Mouse (Mus musculus) brain, embryonic 14.5 days (tissue): ENCODE data around the gene Ehbp1. TPM values are rescaled to one million over a fixed set of nuclear protein-coding genes. Genes with fewer than 3 reads are reported as not detected.

Experiments used
- DNase-seq: peaks from one replicate; pipeline ENCODE4 v3.0.0-alpha.2; 2011; ENCODE audit warnings: low read depth
- CTCF ChIP-seq: fragments of 200-500 bp; IDR thresholded peaks from 2 replicates; pipeline ENCODE4 v1.5.1; 2012; ENCODE audit warnings: inconsistent platforms, mild to moderate bottlenecking, moderate library complexity, borderline replicate concordance; ENCODE audit not compliant: insufficient read depth, insufficient read length; ENCODE audit errors: extremely low read depth
- POLR2A ChIP-seq: fragments of 200-500 bp; IDR thresholded peaks from 2 replicates; pipeline ENCODE4 v1.6.1; 2012; ENCODE audit warnings: mild to moderate bottlenecking, inconsistent platforms, borderline replicate concordance; ENCODE audit not compliant: poor library complexity, insufficient read depth, insufficient read length, severe bottlenecking; ENCODE audit errors: extremely low read depth
- polyA plus RNA-seq: library from polyadenylated mRNA; depleted of rRNA; stranded (reverse); fragments of >200 nt; gene quantifications from 2 replicates; pipeline ENCODE4 v1.2.3, GENCODE M21; 2012

Ehbp1 gene
- polyA plus RNA-seq, 1 experiment: 42.8 TPM

DNA sequence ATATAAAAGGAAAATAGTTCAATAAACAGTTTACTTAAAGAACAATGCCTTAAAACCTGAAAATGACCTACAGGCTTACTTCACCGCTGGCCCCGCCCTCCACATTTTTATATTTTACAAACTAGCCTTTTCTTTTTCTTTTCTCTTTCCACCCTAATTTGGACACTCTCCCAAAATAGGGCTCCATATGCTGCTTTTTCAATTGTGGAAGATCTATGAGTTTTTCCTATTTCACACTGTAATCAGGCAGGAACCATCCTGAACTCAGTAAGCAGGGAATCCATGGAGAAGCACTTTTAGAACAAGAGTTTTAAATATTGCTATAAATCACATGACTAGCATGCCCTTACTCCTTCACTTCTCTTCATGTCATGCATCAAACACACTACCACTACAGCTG lies 216.9 kb downstream of the Ehbp1 start:
- no peak for DNase-seq
- TF ChIP-seq CTCF: no peak
- no peak for TF ChIP-seq POLR2A

DNA sequence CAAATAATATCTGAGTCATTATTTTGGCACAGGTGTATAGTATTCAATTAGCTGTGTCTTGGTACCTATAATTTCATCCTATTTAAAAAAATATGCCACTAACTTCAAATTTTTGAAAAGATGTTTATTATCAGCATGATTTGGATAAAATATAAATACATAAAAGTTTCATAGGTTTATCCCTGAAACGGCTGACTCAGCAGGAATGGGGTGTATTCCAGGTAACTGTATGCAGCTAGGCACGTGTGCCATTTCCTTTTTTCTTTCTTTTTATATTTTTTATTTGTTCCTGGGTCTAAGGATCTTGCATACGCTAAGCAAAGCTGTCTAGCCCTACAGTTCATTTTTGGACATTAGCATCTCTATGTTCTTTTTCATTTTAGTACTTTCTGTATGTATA lies 223.2 kb downstream of the Ehbp1 start:
- no peak for TF ChIP-seq POLR2A
- TF ChIP-seq CTCF: no peak

DNA sequence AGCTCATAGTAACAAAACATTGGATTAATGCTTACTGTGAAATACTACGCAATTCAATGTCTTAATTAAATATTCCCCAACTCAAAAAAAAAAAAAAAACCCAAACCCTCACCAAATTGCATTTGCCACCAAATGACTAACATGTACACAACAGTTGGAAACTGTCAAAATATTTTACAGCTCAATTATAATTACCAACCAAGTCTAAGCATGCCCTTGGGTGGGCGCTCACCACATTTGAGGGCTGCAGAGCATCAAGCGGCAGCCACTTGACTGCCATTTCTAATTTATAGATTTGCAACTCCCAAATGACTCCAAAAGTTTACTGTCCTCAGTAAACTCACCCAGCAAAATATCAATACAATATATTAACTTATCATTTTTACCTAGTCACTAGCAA lies 229.9 kb downstream of the Ehbp1 start:
- DNase-seq: peak; percentile 62
- TF ChIP-seq POLR2A (no peak), CTCF (no peak)

More for the DNA sequence above, 223.2 kb downstream of the Ehbp1 start:
- no peak for DNase-seq

DNA sequence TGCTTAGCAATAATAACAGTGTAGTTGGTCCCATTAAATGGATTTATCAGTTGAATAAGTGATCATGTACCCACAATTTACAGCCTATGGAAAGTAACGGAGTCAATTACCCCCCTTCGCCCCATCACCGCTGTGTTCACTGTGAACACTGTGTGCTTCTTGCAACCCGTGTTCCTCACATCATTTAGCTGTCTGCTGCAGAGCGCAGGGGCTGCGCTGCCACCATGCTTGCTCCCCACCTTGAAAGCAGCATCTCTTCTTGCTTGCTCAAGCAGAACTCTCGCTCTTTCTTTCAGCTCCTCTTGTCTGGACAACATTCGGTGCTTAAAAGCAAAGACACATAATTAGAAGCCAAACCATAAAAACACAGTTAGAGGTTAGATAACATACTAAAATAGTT lies 252.7 kb downstream of the Ehbp1 start:
- DNase-seq: peak; percentile 44

DNA sequence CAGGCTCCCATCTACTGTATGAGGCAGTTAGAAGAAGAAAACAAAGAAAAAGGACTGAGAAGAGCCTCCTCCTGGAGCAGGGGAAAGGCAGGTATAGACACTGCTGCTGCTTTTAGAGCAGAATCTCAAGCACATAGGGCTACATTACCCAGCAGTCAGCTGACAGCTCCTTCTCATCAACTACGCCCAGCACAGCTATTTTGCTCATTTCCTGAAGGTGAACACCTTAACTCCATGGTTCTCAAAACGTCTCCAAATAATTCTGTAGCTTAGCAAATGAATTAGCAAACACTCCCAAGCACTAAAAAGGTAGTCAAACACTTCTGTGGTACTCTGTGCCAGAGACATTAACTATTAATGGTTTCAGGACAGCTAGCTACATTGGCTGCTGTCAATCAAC lies 278.7 kb downstream of the Ehbp1 start:
- DNase-seq: no peak
- no peak for TF ChIP-seq POLR2A
- TF ChIP-seq CTCF: no peak

More for the DNA sequence above, 252.7 kb downstream of the Ehbp1 start:
- TF ChIP-seq CTCF (no peak), POLR2A (no peak)

DNA sequence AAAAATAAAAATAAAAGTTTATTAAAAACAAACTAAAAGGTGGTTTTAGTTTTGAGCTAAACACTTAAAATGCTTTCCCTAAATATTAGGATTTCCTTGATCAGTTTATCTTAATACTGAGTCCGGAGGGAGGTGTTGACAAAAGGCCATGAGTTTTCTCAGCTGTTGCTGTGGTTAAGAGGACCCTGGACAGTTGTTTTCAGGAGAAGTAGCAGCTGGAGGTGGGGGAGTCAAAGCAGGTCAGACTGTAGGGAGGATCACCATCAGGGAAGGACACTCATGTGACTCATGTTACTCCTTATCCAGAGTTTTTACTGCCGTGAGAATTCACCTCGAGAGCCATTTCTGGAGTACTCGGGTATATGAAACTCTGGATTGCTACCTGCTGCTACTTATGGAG lies 280.4 kb downstream of the Ehbp1 start:
- TF ChIP-seq POLR2A: no peak
- no peak for TF ChIP-seq CTCF
- no peak for DNase-seq

DNA sequence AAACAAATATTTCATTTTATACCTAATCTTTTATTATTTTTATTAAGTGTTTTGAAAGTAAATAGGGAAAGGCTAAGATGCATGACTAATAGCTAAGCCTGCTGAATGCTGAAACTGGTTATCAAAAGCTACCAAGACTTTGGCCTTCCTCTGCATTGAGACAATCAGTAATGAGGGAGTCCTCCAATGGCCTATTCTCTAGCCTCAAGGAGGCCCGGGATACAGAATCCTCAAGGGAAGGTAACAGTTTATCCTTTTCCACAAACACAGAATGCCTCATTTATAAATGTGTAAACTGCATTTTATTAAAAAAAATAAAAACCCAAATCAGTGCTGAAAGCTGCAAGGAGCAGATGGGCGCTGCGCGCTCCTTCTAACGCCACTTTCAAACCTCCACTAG lies 284.6 kb downstream of the Ehbp1 start:
- peak; percentile 70 for DNase-seq
- TF ChIP-seq POLR2A (no peak), CTCF (no peak)

DNA sequence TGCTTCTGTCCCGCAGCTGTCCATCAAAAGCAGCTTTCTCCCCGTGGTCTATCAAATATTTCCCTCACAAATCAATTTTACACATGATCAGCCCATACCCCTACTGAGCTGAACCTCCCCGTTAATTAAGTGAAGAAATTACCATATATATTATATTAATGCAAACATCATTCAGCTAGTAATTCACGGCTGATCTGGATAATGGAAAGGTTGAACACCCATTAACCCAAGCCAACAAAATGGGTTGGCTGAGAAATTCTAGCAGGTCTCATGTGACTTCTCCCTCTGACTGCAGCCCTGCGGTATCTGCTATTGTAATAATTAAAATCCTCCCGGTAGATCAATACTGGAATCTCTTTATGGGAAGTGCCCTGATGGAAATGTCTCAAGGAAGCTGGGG lies 286.2 kb downstream of the Ehbp1 start:
- TF ChIP-seq CTCF: no peak
- no peak for TF ChIP-seq POLR2A
- DNase-seq: peak; percentile 67

DNA sequence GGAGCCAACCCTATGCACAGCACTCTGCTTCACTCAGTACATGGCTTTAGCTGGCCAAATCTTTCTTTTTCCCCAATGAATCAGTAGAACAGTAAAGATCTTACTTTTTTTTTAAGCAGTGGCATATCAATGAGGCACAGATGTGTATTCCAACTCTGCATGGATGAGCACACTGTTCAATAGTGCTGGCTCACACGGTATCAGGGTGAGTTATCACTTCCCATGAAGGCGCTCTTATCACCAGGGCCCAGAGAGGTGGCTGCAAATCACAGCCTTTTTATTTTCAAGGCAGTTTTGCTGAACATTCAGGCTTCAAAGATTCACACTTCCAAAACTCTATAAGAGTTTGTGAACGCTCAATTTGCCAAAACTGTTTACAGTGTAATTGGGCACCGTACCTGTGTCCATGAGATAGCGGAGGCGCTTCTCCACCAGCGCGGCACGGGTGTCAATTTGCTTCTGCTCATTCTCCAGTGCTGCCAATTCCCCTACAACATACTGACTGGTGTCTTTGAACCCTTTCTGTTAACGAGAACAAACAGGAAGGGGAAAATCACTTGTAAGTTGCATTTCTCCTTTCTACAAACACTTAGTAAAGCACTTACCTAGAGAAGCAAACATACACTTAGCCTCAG lies 288.9 kb downstream of the Ehbp1 start:
- DNase-seq: peak; percentile 45
- TF ChIP-seq POLR2A (no peak), CTCF (no peak)

DNA sequence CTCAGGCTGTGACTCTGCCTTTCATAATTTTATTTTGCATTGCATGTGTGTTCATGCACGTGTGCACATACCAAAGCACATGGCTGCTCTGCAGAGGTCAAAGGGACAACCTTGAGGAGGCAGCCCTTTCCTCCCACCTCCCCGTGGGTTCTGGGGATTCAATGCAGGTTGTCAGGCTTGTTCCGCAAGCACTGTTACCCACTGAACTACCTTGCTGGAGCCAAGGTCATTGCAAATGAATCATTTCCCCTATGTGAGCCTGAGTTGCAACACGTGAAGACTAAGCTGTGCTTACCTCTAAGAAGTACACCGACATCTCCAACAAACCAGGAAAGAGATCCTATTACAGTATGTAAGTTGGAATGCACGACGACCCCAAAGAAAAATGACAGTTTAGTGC lies 291.2 kb downstream of the Ehbp1 start:
- TF ChIP-seq CTCF: no peak

DNA sequence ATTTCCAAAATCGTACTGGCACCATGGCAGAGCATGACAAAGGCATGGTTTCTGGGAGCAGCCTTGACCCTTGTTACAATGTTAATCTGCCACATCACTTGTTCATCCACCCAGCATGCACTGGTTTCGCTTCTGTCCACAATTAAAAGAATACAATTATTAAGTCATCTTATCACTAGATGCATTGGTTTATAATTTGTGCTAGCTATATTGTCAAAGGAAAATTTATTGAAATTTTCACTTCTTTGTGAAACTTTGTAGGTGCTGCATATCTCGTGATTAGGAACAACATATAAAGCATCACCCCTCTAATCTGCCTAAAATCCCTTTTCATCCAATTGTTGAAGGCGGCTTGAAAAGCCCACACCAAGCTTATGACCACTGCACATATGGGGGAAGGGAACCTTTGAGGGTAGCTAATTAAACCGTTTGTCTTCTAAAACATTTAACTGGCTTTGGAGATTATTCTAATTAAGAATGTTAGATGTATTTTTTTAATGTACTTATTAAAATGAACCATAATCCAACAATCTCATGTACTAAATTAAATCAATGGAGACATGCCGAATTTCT lies 302.2 kb downstream of the Ehbp1 start:
- TF ChIP-seq POLR2A (no peak), CTCF (no peak)
- peak; percentile 39 for DNase-seq

More for the DNA sequence above, 291.2 kb downstream of the Ehbp1 start:
- no peak for DNase-seq

DNA sequence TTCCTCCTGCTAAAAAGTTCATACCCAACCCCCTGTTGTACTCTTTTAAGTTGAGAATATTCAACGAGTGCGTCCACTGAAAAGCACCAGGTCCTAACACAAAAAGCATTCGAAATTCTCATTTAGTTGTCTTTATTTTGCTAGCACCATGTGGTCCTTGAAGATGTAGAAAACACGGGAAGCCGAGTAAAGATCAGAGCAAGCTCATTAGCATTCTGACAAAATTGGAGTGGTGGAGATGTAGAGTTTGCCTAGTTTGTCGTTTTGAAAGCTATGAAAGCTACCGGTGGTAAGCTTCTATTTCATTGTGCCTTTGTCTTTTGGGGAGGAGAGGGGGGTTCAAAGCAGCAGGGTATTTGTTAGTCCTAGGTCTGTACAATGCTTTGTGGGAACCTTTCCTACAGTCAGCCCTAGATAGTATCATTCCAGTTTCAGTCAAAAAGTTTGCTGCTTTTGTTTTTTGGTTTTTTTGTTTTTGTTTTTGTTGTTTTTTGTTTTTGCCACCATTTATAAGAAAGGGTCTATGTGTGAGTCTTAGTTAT lies 307.5 kb downstream of the Ehbp1 start:
- TF ChIP-seq POLR2A (no peak), CTCF (no peak)
- DNase-seq: peak; percentile 72

DNA sequence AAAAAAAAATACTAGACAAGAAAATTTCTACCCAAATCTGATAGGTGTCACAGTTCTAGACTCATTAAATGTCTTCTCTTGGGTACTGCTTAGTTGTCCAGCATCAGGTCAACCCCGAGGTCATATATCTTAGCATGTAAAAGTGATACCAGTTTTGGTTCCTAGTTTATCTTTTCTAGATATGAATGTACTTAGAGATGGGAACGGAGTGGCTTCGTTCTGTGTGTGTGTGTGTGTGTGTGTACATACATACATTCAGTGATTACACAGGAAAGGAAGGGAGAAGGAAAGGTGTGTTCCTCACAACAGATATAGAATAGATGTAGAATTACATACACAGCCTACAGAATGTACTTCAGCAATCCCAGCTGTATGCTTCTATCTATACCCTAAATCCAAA lies 308.5 kb downstream of the Ehbp1 start:
- no peak for TF ChIP-seq CTCF
- TF ChIP-seq POLR2A: no peak
- no peak for DNase-seq

DNA sequence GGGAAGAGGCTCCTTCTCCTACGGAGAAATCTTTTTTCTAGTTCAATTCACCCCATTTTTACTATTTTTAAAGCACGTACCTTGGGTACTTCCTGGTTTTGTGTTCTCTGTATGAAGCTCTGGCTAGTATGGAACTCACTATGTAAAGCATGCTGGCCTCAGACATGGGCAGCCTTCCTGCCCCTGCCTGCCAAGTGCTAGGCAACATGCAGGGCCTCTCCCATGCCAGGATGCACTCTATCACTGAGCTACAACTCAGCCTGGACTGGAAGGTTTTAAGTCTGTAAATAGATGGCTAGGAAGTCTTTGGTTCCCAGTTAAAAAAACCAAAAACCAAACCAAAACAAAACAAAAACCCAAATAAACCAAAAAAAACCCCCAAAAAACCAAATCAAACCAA lies 321.5 kb downstream of the Ehbp1 start:
- TF ChIP-seq POLR2A: no peak
- no peak for DNase-seq
